Mouse (Mus musculus) intestine, embryonic 16.5 days (tissue): ENCODE results near the gene Sec11a. TPM values are rescaled to one million over a fixed set of nuclear protein-coding genes. Genes with fewer than 3 reads are reported as not detected.
A peak's percentile ranks its signal among the peaks of the same experiment; 100 is the strongest.

Experiments
- ATAC-seq: fragments of 200-750 bp; cut with Nextera tagmentation; 2 replicates; pipeline ENCODE4 v1.8.0; 2017; ENCODE audit warnings: moderate TSS enrichment, moderate library complexity
- H3K27ac ChIP-seq: fragments of 300-500 bp; sonication (generic); 2 replicates; pipeline ENCODE4 v1.5.1; 2014; ENCODE audit warnings: mild to moderate bottlenecking, low read length
- H3K27me3 ChIP-seq: fragments of 300-500 bp; sonication (generic); replicated peaks from 2 replicates; pipeline ENCODE4 v1.6.1; 2014; ENCODE audit warnings: low read length, control low read depth, mixed read lengths; ENCODE audit not compliant: control insufficient read depth, insufficient read depth
- H3K36me3 ChIP-seq: fragments of 300-500 bp; sonication (generic); 2 replicates; pipeline ENCODE4 v1.6.1; 2014; ENCODE audit warnings: low read length, control low read depth; ENCODE audit not compliant: control insufficient read depth, insufficient read depth
- H3K4me1 ChIP-seq: fragments of 300-500 bp; sonication (generic); 2 replicates; pipeline ENCODE4 v1.6.1; 2014; ENCODE audit warnings: low read length, control low read depth, mixed read lengths; ENCODE audit not compliant: control insufficient read depth, insufficient read depth
- H3K4me2 ChIP-seq: fragments of 300-500 bp; sonication (generic); 2 replicates; pipeline ENCODE4 v1.6.1; 2014; ENCODE audit warnings: low read depth, low read length, control low read depth
- H3K4me3 ChIP-seq: fragments of 300-500 bp; sonication (generic); 2 replicates; pipeline ENCODE4 v1.5.1; 2014; ENCODE audit warnings: mild to moderate bottlenecking, low read length
- H3K9ac ChIP-seq: fragments of 300-500 bp; sonication (generic); 2 replicates; pipeline ENCODE4 v1.6.1; 2014; ENCODE audit warnings: low read depth, low read length
- H3K9me3 ChIP-seq: fragments of 300-500 bp; sonication (generic); 2 replicates; pipeline ENCODE4 v1.6.1; 2016; ENCODE audit warnings: low read length, control low read depth; ENCODE audit not compliant: control insufficient read depth
- WGBS: fragments of 180-500 bp; shearing (Covaris S2); extraction: QIAGEN DNeasy Blood & Tissue Kit; methylation state at CpG from one replicate; pipeline ENCODE4 v1.1.7; 2014; 5-methylcytosine and 5-hydroxymethylcytosine counted together
- polyA plus RNA-seq: library from polyadenylated mRNA; unstranded; fragments of >200 nt; fragmentation: Nextera tagmentation; extraction: Ambion mirVana; gene quantifications from 2 replicates; pipeline ENCODE4 v1.2.1, GENCODE M21; 2015

Gene Sec11a
- polyA plus RNA-seq, 1 experiment from 2014 or later, result 256 TPM

- 90% methylated on average over 11 of the region's 11 CpGs for WGBS
- H3K27me3 ChIP-seq, result no peaks in the 10 kb centered on the region
- no peak overlapping the region for H3K4me3 ChIP-seq
- ATAC-seq, result no peak
- no peaks in the 10 kb centered on the region for H3K36me3 ChIP-seq
- H3K4me2 ChIP-seq, result no peak overlapping the region
- H3K9me3 ChIP-seq, result no peaks in the 10 kb centered on the region
- 0 out of 2 replicates have a peak overlapping the region, but pooled peaks have one; percentile 70 for H3K9ac ChIP-seq
- no peak overlapping the region for H3K27ac ChIP-seq
- H3K4me1 ChIP-seq, result peaks cover 10% of the 10 kb centered on the region
These were observed 43.8 kb downstream of the Sec11a start for GRCm38 (mm10) chr7:80903625-80904422.

- H3K36me3 ChIP-seq, result 0 out of 2 replicates have a peak, but pooled peaks cover 7% of the 10 kb centered on the region
- ATAC-seq, result 0 out of 2 replicates have a peak, but pooled peaks have one; percentile 10
- 28% methylated on average over 15 of the region's 15 CpGs for WGBS
- H3K4me1 ChIP-seq, result peaks cover 10% of the 10 kb centered on the region
- peak overlapping the region; percentile 80 for H3K4me3 ChIP-seq
- H3K27me3 ChIP-seq, result no peaks in the 10 kb centered on the region
- H3K4me2 ChIP-seq, result peak overlapping the region; percentile 85
- peak overlapping the region; percentile 76 for H3K9ac ChIP-seq
- no peaks in the 10 kb centered on the region for H3K9me3 ChIP-seq
- peak overlapping the region; percentile 81 for H3K27ac ChIP-seq
These were observed 45.9 kb downstream of the Sec11a start for GRCm38 (mm10) chr7:80901541-80902274.

- Histone ChIP-seq H3K9me3 (no peaks in the 10 kb centered on the region), H3K4me2 (peak within 1 kb of the TSS; percentile 85), H3K36me3 (peaks cover 7% of the 10 kb centered on the region; the same call in 1 of the 2 replicates), H3K27me3 (no peaks in the 10 kb centered on the region), H3K4me3 (peak within 1 kb of the TSS; percentile 80), H3K4me1 (peaks cover 10% of the 10 kb centered on the region), H3K9ac (peak within 1 kb of the TSS; percentile 76), H3K27ac (peak within 1 kb of the TSS; percentile 81)
- peak; percentile 97 for ATAC-seq
- WGBS, result under 1% methylated on average over 36 of the region's 36 CpGs
These were observed 46.6 kb downstream of the Sec11a start, which contains the start of gene Wdr73 for GRCm38 (mm10) chr7:80900944-80901501. Gene Wdr73, minus strand, starts transcription at chr7:80901269.

GRCm38 (mm10) chr7:80897721-80898120 is 49.9 kb downstream of the Sec11a start:
- Histone ChIP-seq H3K27ac (no peak overlapping the region), H3K36me3 (peaks cover 16% of the 10 kb centered on the region), H3K9ac (no peak overlapping the region), H3K27me3 (no peaks in the 10 kb centered on the region), H3K4me2 (no peak overlapping the region), H3K4me1 (peaks cover 3% of the 10 kb centered on the region), H3K9me3 (no peaks in the 10 kb centered on the region), H3K4me3 (no peak overlapping the region)
- no peak for ATAC-seq
- 92% methylated on average over 4 of the region's 4 CpGs for WGBS

GRCm38 (mm10) chr7:80897134-80897533 is 50.4 kb downstream of the Sec11a start:
- Histone ChIP-seq H3K27me3 (no peaks in the 10 kb centered on the region), H3K9ac (no peak overlapping the region), H3K4me3 (no peak overlapping the region), H3K4me2 (no peak overlapping the region), H3K27ac (no peak overlapping the region), H3K9me3 (no peaks in the 10 kb centered on the region), H3K4me1 (peaks cover 3% of the 10 kb centered on the region), H3K36me3 (peaks cover 19% of the 10 kb centered on the region)
- WGBS, result 89% methylated on average over 7 of the region's 7 CpGs
- no peak for ATAC-seq

GRCm38 (mm10) chr7:80894815-80895519 is 52.6 kb downstream of the Sec11a start:
- no peak overlapping the region for H3K27ac ChIP-seq
- H3K9ac ChIP-seq, result no peak overlapping the region
- H3K4me2 ChIP-seq, result no peak overlapping the region
- no peaks in the 10 kb centered on the region for H3K27me3 ChIP-seq
- ATAC-seq, result no peak
- H3K4me3 ChIP-seq, result no peak overlapping the region
- WGBS, result 93% methylated on average over 14 of the region's 14 CpGs
- H3K36me3 ChIP-seq, result peaks cover 19% of the 10 kb centered on the region
- H3K4me1 ChIP-seq, result no peaks in the 10 kb centered on the region
- no peaks in the 10 kb centered on the region for H3K9me3 ChIP-seq

GRCm38 (mm10) chr7:80894196-80894595 is 53.4 kb downstream of the Sec11a start:
- Histone ChIP-seq H3K27ac (no peak overlapping the region), H3K9ac (no peak overlapping the region), H3K4me1 (0 out of 2 replicates have a peak, but pooled peaks cover 1% of the 10 kb centered on the region), H3K9me3 (no peaks in the 10 kb centered on the region), H3K36me3 (peaks cover 19% of the 10 kb centered on the region), H3K4me2 (no peak overlapping the region), H3K27me3 (no peaks in the 10 kb centered on the region), H3K4me3 (no peak overlapping the region)
- ATAC-seq, result no peak
- 86% methylated on average over 7 of the region's 7 CpGs for WGBS

GRCm38 (mm10) chr7:80893753-80894129 is 53.8 kb downstream of the Sec11a start:
- ATAC-seq, result no peak
- Histone ChIP-seq H3K9ac (no peak overlapping the region), H3K27ac (no peak overlapping the region), H3K36me3 (peaks cover 19% of the 10 kb centered on the region), H3K4me2 (no peak overlapping the region), H3K27me3 (no peaks in the 10 kb centered on the region), H3K9me3 (no peaks in the 10 kb centered on the region), H3K4me3 (no peak overlapping the region), H3K4me1 (0 out of 2 replicates have a peak, but pooled peaks cover 2% of the 10 kb centered on the region)
- WGBS, result 82% methylated on average over 6 of the region's 6 CpGs
